Mouse (Mus musculus) hematopoietic stem cell, adult 5-6 weeks (primary cell): ENCODE measurements around the gene Fbln7. TPM values are rescaled to one million over a fixed set of nuclear protein-coding genes. Genes with fewer than 3 reads are reported as not detected.

ENCODE experiments used
- ATAC-seq, 2 experiments: fragments of 125-278 bp in 1 of 2; replicated peaks in 1 of 2; 2 replicates each; pipeline ENCODE4 v1.8.0; 2016 to 2017; ENCODE audit warnings: inconsistent platforms in 2 of 2, mild to moderate bottlenecking in 2 of 2, moderate number of reproducible peaks in 2 of 2, low read depth in 1 of 2, moderate TSS enrichment in 1 of 2; ENCODE audit not compliant: low FRiP score in 2 of 2, poor library complexity in 2 of 2, severe bottlenecking in 2 of 2, insufficient read depth in 1 of 2, low TSS enrichment in 1 of 2
- total RNA-seq: library from RNA; stranded (forward); fragments of 172-1452, 232-1000 nt; gene quantifications from 2 replicates; pipeline ENCODE4 v1.2.3, GENCODE M21; 2017

Gene Fbln7
- total RNA-seq, 1 experiment from 2014 or later, result not detected

- no peak for ATAC-seq
Measured at GRCm38 (mm10) chr2:128858962-128859361, 3.8 kb upstream of the Fbln7 start.

GRCm38 (mm10) chr2:128859861-128860260 is 2.9 kb upstream of the Fbln7 start:
- no peak for ATAC-seq

DNA sequence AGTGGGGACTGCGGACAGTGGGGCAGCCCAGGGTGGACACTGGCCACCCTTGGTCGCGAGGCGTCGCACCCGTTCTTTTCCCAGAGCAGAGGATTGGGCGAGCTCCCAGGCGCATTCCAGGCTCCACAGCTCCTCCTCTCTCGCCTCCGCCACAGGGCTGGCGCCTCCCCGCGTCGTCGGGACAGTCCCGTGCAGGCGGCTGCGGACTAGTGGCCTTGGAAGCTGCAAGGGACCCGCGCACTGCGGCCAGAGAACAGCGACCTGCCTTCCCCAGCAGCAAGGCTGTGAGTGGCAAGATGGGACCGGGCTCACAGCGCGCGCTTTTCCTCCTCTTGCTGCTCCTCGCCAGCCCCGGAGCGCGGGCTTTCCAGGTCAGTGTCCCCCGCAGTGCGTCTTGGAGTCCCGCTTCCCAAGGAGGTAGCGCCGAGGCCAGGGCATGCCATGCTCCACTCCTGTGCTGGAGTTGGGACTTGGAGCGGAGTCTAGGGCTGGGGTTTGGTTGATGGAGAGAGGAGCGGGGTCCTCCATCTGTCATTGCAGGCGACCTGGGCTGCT is 1.1 kb downstream of the Fbln7 start:
- ATAC-seq, result no peak; a peak in 1 of 4 replicates

DNA sequence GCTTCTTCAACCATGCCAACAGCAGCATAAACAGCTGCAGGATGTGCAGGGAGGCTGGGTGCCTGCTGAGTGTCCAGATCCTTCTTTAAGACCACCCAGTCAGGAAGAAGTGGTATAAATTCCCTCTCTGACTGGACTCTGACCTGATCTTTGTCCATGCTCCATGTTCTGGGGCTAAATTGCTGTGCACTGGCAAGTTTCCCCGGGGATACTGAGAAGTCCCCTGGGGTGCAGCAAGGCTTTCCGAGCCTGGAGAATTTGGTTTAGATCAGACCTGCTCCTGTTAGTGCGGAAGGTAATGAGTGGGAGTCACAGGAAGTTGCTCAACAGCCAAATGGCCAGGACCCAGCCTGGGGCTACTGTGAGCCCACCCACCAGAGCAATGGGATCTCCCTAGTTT is 2.3 kb downstream of the Fbln7 start:
- ATAC-seq, result no peak

DNA sequence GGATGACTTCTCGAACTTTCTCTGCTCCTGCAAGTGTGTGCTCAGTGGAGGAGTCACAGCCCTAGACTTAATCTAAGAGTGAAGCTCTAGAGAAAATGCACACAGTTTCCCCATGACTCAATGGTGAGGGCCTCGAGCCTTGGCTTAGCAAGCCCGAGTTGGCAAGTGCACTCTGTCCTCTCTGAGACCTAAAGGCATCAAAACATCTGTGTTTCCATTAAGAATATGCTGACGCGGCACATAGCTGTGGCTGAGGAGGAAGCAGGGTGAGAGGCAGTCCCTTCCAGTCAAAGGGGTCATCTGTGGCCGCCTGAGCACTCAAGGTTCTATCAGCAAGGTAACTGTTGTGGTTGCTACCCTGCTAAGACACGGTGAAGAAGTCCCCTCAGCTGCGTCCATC is 8.9 kb downstream of the Fbln7 start:
- ATAC-seq, result no peak

DNA sequence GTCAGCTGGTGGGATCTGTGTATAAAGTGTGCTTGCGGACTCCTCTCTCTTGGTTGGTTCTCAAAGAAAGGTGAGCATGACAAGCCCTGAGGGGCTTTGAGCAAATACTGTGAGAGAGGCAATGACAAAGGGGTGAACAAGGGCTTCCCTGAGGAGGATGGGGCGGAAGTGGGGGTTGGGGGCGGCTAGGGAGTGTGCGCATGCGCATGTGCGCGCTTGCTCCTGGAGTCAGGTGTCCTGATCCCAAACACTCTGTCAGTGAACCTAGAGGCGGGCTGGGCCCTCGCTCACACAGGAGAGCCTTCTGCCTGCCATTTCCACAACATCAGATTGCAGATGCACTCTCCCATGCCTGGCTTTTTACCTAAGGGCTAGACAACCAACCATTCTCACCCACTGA is 9.5 kb downstream of the Fbln7 start:
- ATAC-seq, result no peak

- ATAC-seq, result no peak
Measured at GRCm38 (mm10) chr2:128875526-128875925, 12.7 kb downstream of the Fbln7 start.

DNA sequence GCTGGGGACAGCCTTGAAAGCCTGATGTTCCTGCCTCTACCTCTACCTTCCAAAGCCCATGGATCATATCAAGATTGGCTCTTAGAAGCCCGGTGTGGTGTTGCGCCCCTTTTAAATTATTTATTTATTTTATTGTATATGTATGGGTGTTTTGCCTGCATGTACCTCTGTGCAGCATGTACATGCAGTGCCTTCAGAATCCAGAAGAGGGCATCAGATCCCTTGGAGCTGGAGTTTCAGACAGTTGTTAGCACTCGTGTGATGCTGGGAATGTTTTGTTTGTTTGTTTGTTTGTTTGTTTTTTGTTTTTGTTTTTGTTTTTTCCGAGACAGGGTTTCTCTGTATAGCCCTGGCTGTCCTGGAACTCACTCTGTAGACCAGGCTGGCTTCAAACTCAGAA is 18.5 kb downstream of the Fbln7 start:
- no peak for ATAC-seq

GRCm38 (mm10) chr2:128885225-128885811 is 22.5 kb downstream of the Fbln7 start:
- no peak for ATAC-seq

- ATAC-seq, result no peak
Measured at GRCm38 (mm10) chr2:128887866-128888550, 25.2 kb downstream of the Fbln7 start.

- no peak for ATAC-seq
Measured at GRCm38 (mm10) chr2:128890661-128891335, 28.0 kb downstream of the Fbln7 start.

- ATAC-seq, result no peak
Measured at GRCm38 (mm10) chr2:128892180-128892721, 29.5 kb downstream of the Fbln7 start.

DNA sequence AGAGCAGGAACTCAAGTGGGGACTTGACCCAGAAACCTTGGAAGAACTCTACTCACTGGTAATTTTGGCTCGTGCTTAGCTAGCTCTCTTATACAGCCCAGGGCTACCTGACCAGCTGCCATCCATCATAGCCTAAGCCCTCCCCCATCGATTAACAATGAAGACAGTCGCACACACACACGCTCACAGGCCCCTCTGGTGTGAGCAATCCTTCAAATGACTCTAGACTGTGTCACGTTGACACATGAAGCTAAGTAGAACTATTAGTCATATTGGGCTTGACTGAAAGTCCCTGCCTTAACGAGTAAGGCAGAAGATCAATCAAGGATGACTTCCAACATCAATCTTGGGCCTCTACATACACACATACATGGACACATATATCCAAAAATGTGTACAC is 40.1 kb downstream of the Fbln7 start:
- no peak for ATAC-seq

DNA sequence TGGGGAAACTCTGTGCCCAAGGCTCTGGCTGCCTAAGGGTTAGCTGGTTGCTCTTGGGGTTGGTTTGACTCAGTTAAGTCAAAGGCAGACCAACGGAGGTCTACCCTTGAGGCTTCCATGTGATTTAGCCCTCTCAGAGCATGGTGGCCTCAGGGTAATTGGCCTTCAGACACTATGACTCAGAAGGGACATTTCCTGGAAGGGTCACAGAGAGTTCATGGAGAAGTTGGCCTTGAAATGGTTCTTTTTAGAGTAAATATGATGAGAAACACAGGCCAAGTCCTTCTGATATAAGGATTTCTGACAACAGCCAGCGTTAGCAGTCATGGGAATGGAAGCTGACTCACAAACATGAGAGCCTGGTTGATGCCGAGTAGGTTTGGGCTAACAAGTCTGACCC is 40.9 kb downstream of the Fbln7 start:
- no peak for ATAC-seq

GRCm38 (mm10) chr2:128914978-128915377 is 52.2 kb downstream of the Fbln7 start:
- ATAC-seq, result no peak

GRCm38 (mm10) chr2:128916528-128916927 is 53.7 kb downstream of the Fbln7 start:
- ATAC-seq, result no peak

DNA sequence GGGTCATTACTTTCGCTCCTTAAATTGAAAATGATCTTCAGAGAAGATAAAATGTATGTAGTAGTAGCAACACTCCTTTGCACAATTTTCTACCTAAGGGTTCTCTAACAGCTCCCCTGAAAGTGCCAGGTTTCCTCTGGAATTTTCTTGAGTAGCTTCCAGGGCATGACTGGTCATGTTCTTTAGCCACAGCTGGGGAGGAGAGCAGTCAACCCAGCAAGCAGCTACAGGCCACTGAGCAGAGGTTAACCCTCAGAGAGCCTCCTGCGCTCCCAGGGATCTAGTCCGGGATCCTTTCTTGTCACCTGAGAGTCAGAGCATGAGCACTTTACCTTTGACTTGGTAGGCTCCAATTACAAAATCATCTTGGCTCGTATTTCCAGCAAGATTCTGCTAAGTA is 62.0 kb downstream of the Fbln7 start:
- ATAC-seq, result no peak

DNA sequence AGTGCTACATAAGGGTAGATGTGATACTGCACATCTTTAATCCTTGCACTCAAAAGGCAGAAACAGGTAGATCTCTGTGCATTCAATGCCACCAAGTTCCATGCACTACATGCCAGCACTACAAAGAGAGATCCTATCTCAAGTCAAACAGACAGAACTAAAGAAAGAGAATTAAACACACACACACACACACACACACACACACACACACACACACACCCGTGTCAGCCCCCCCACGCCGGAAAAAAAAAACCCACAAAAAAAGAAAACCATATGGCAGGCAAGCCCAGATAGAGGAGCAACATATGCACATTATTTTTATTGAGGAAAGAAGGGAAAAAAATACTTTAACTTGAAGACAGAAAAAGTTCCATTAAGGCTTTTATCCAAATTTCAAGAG is 65.7 kb downstream of the Fbln7 start:
- ATAC-seq, result no peak
